Mouse (Mus musculus) frontal cortex, adult 2 months (tissue): ENCODE data around the gene Mrps12. TPM values are rescaled to one million over a fixed set of nuclear protein-coding genes. Genes with fewer than 3 reads are reported as not detected.
A peak's percentile ranks its signal among the peaks of the same experiment; 100 is the strongest.
"Not testable (repeated sequence)": the region's sequence is repeated elsewhere in the genome, so short reads cannot be mapped to it uniquely, and the experiment has no call there.

ENCODE experiments used
- DNase-seq, 2 experiments: peaks; one replicate each; pipeline ENCODE4 v3.0.0; 2022; ENCODE audit warnings: low spot score in 1 of 2; ENCODE audit errors: extremely low spot score in 1 of 2
- polyA plus RNA-seq: library from polyadenylated mRNA; depleted of rRNA; stranded (reverse); fragments of >200 nt; gene quantifications from 2 replicates; pipeline ENCODE4 v1.2.3, GENCODE M21; 2012; rRNA removed

The Mrps12 gene
- polyA plus RNA-seq, 1 experiment, result 92.4 TPM

DNA sequence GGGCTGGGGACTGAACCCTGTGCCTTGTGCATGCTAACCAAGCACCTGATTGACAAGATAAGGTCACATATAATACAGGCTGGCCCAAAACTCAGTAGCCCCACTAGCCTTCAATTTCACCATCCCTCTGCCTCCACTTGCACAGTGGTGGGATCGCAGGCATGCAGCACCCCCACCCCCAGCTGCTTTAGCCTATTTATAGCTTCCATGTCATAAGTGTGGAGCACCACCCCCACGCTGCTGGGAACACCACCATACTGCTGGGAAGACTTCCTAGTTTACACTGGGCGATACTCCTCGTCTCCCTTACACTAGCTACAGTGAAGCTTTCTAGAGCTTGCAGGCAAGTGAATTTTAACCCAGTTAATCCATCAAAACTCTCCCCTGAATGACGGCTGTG is 27.0 kb downstream of the Mrps12 start:
- DNase-seq, result peak; percentile 30 to 68

DNA sequence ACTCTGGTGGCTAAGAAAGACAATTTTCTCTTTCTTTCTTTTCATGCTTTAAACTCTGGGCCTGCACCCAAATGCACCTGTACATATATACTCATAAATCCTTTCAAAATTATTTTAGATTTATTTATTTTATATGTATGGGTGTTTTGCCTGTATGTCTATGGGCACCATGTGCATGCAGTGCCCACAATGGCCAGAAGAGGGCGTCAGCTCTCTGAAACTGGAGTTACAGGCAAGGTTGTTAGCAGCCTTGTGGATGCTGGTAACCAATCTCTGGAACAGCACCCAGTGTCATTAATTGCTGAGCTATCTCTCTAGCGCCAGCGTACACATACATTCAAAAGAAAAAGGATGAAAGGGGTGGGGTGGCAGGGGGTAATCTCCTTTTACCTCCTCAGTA is 30.7 kb downstream of the Mrps12 start:
- no peak for DNase-seq

DNA sequence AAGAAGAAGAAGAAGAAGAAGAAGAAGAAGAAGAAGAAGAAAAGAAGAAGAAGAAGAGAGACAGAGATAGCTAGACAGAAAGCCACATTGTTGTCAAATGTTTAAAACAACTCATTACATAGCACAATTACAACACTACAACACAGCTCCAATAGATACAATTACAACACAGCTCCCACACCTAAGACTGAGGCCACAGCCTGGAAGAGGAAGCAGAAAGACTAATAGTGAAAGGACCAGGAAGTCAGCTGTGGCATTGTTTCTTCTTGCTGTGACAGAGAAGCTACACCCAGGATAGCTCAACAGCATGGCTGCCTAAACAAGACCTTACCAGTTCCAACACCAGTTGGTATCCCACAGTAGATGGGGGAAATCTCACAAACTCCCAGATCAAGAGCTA is 32.2 kb downstream of the Mrps12 start:
- no peak for DNase-seq

DNA sequence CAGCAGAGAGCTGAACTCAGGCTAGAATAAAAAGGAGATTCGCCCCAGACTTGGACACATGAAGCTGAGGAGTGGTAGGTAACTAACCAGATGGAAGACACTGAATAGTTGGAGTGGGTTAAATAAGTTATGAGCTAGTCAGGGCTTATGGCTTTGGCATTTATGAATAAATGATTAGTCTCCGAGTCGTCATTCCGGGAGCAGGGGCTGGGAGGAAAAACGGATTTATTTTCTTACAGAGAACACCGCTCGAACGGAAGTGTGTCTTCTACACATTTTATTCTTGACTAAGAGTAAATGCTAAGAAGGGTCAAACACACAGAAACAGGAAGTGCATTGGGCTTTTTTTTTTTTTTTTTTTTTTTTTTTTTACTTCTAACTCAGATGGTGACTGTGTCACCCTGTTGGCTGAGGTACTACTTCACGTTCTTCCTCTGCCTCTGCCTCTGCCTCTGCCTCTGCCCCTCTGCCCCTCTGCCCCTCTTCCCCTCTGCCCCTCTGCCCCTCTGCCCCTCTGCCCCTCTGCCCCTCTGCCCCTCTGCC is 38.9 kb downstream of the Mrps12 start:
- DNase-seq, result no peak

DNA sequence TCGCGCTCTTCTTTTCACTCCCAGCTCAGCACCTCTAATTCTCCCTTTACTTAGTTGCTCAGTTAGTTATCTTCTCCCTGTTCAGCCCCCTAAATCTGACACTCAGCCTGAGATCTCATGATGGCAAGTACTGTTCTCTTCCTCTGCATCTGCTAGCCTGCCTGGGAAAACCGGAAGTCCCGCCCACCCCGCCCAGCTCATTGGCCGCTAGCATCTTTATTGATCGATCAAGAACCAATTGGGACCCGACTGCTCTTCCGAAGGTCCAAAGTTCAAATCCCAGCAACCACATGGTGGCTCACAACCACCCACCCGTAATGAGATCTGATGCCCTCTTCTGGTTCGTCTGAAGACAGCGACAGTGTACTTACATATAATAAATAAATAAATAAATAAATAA is 40.3 kb downstream of the Mrps12 start:
- not testable (repeated sequence) for DNase-seq

DNA sequence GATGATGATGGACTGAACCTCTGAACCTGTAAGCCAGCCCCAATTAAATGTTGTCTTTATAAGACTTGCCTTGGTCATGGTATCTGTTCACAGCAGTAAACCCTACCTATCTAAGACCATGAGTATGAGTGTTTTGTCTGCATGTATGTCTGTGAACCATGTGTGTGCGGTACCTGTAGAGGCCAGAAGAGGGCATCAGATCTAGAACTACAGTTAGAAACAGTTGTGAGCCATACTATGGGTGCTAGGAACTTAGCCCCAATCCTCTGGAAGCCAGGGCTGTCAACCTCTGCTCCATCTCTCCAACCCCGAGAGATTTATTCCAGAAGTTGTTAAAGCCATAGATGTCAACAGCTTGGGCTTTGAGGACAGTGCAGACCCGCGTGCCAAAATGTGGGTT is 41.4 kb downstream of the Mrps12 start:
- DNase-seq, result no peak

DNA sequence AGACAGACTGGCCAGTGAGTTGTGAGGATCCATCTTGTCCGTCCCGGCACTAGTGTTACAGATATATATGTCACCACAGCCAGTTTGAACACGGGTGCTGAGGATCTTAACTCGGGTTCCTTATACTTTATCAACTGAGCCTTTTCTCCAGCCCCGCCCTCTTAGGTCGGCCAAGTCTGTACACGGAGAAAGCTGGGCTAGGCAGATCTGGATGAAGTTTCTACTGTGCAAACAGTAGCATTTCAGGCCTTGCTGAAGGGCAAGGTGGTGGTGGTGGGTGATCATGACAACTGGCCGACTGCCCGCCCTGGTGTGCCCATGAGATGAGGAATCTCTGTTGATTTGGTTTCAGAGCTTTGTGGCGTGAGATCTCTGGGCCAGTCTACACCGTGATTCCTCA is 44.3 kb downstream of the Mrps12 start:
- no peak for DNase-seq

DNA sequence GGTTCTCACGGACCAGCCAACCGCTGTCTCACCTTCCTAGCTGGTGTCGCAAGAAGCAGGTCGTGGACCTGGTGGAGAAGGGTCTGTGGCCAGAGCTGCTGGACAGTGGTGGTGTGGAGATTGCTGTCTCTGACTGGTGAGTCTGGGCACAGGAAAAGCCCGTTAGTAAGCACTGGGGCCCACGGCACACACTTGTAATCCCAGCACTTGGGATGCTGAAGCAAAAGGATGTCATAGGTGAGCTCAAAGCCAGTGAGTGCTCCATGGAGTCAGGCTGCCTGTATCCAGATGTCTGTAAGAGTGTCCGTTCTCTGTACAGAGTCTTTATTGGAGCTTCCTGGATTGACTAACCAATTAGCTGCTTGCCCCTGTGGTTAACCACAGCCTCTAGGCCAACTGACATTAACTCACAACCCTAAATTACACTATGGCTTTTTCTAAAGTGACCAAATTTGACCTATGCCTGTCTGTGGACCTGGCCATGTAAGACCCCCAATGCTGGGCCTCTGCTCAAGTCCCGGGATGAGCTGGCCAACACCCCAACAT is 46.6 kb downstream of the Mrps12 start:
- no peak for DNase-seq

DNA sequence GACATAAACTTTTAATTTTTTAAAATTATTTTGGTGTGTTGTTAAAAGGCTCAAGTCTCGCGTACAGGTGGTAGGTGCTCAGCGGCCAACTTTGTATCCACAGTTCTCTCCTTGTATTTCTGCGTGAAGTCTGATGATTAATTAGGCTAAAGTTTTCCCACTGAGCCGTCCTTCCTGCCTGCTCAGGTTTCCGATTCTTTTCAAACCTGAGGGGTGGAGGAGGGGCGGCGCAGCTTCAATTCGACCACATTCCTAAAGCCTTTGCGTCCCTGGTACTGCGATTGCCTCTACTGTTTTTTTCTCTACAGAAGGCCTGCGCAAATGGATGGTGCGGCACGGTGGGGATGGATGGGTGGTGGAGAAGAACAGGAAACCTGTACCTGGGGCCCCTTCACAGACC is 47.2 kb downstream of the Mrps12 start:
- no peak for DNase-seq

DNA sequence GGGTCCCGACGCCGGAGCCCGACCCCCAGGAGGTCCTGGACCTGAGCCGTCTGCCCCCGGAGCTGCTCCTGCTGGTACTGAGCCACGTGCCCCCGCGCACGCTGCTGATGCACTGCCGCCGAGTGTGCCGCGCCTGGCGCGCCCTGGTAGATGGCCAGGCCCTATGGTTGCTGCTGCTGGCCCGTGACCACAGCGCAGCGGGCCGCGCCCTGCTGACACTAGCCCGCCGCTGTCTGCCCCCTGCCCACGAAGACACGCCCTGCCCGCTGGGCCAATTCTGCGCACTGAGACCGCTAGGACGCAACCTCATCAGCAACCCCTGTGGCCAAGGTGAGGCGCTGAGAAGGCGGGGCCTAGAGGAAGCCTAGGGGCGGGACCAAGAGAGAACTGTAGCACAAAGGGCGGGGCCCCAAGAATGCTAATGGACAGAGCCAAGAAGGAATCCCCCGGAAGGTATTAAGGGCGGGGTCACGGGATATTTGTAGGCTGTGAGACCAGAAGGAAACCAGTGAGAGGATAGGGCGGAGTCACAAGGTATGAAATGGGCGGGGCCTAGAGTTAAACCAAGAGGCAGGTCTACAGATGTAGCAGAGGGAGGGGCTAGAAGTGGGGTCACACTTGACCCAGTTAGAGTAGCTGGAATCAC is 48.2 kb downstream of the Mrps12 start:
- peak; percentile 84 to 91 for DNase-seq

DNA sequence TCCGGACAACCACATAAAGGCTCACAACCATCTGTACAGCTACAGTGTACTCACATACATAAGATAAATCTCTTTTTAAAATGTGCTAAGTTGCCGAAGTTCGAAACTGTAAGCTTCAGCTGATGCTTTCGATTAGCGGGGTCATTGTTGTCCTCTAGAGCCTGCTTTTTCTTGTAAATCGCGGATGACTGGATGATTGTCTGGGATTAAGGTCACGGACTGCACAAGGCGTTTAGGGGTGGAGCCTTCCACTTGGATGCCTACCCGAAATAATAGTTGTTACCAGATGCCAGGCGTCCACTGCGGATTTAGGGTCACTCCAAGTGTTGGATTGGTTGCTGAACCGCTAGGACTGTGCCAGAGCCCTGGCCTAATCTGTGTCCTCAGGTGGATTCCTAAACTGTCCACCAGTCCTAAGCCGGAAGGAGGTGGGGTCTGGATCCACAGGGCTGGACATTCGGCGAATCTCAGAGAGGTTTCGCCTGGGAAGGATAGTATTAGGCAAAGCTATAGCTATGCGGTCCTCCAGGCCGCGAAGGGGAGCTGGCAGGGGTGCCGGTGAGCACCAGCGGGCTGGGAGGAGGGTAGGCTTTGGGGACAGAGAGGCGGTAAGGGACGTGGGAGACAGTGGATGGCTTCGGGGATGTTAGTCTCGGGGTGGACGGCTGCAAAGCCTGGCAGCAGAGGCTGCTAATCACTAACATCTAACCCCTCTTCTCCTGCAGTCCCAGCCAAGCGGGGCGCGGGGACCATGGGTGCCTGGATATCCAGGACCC is 48.9 kb downstream of the Mrps12 start, which contains the start of gene Fbxo27:
Gene Fbxo27, plus strand, starts transcription at position 305 of the 776 bp plus-strand sequence.
- peak in 1 of 2 experiments; percentile 54 for DNase-seq

DNA sequence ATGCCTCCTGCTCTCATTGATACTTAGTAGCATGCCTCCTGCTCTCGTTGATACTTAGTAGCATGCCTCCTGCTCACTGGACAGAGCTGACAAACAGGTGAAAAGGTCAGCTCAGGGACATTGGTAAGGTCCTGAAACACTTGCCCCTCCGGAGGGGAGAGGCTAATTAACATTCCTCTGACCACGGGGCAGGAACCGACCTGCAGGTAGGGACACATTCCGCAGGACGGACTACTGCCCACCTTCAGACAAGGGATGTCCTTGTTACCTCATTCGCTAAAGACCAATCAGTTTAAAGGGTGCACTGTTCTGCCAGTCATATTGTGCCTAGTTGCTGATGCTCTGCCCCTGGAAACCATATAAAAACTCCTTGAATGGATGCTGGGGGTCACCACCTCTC is 50.5 kb downstream of the Mrps12 start:
- no peak for DNase-seq

Other genes with a start within 250 kb of the Mrps12 start
- gene Ifnl2, start 231.4 kb downstream of the Mrps12 start, polyA plus RNA-seq, result not detected in 2 replicates
- gene Ifnl3, start 219.0 kb downstream of the Mrps12 start, polyA plus RNA-seq, result not detected in 2 replicates
- 0.40 TPM in 1 of 2 replicates, not detected in the other for gene Sycn, start 200.9 kb downstream of the Mrps12 start, polyA plus RNA-seq
- 1.1 and 2.1 TPM in 2 replicates for gene Nccrp1, start 194.6 kb downstream of the Mrps12 start, polyA plus RNA-seq
- 62.4 and 66.9 TPM in 2 replicates for gene Samd4b, start 143.7 kb downstream of the Mrps12 start, polyA plus RNA-seq
- gene Pak4, start 143.6 kb downstream of the Mrps12 start, polyA plus RNA-seq, result 8.7 and 8.8 TPM in 2 replicates
- gene Acp7, start 110.5 kb downstream of the Mrps12 start, polyA plus RNA-seq, result 1.2 and 3.9 TPM in 2 replicates
- 28.9 and 35.7 TPM in 2 replicates for gene Fbxo27, start 49.0 kb downstream of the Mrps12 start, polyA plus RNA-seq
- 3.4 and 4.3 TPM in 2 replicates for gene Fbxo17, start 25.0 kb downstream of the Mrps12 start, polyA plus RNA-seq
- gene Sars2, start 172 bp upstream of the Mrps12 start, polyA plus RNA-seq, result 15.4 and 18.0 TPM in 2 replicates
- gene Ccer2, start 14.4 kb upstream of the Mrps12 start, polyA plus RNA-seq, result 2.2 TPM in 2 replicates
- gene Sirt2, start 24.9 kb upstream of the Mrps12 start, polyA plus RNA-seq, result 206 and 223 TPM in 2 replicates
- gene Nfkbib, start 25.7 kb upstream of the Mrps12 start, polyA plus RNA-seq, result 30.1 and 34.9 TPM in 2 replicates
- gene Rinl, start 47.1 kb upstream of the Mrps12 start, polyA plus RNA-seq, result 1.7 and 2.4 TPM in 2 replicates
- 391 and 418 TPM in 2 replicates for gene Hnrnpl, start 66.7 kb upstream of the Mrps12 start, polyA plus RNA-seq
- gene Ech1, start 83.4 kb upstream of the Mrps12 start, polyA plus RNA-seq, result 93.7 and 106 TPM in 2 replicates
- gene Lgals4, start 92.0 kb upstream of the Mrps12 start, polyA plus RNA-seq, result 10.7 and 13.4 TPM in 2 replicates
- gene Lgals7, start 122.0 kb upstream of the Mrps12 start, polyA plus RNA-seq, result 0.70 and 0.80 TPM in 2 replicates
- 0.71 and 1.00 TPM in 2 replicates for gene Capn12, start 139.6 kb upstream of the Mrps12 start, polyA plus RNA-seq
- 214 and 220 TPM in 2 replicates for gene Actn4, start 220.5 kb upstream of the Mrps12 start, polyA plus RNA-seq
- 311 and 352 TPM in 2 replicates for gene Eif3k, start 240.0 kb upstream of the Mrps12 start, polyA plus RNA-seq
- gene Map4k1, start 240.2 kb upstream of the Mrps12 start, polyA plus RNA-seq, result 3.1 and 3.8 TPM in 2 replicates